Mouse (Mus musculus) frontal cortex, postnatal 25 days (tissue): ENCODE measurements around the gene Dse.
"Not testable (repeated sequence)": the region's sequence is repeated elsewhere in the genome, so short reads cannot be mapped to it uniquely, and the experiment has no call there.

Experiments used
- DNase-seq, 2 experiments: peaks; one replicate each; pipeline ENCODE4 v3.0.0; 2022; ENCODE audit warnings: low spot score in 2 of 2

The Dse gene

DNA sequence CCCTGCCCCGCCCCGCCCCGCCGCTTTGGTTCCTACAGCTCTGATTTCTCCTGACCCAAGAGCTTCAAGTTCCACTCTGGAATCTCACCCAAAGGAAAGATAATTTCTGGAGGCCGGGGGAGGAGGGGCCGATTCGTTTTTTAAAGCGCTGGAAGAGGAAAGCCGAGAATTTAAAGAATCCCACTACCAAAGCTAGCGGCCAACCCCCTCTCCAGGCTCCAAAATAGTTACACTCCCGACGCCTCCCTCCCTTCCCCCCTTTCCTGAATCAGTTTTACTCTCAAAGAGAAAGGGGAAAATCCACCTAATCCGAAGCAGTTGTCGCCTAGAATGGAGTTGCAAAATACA lies at the start of gene Dse:
Dse (minus strand) TSS at position 213 of the 348 bp plus-strand sequence.
- peak in 1 of 2 experiments; percentile 7 for DNase-seq

DNA sequence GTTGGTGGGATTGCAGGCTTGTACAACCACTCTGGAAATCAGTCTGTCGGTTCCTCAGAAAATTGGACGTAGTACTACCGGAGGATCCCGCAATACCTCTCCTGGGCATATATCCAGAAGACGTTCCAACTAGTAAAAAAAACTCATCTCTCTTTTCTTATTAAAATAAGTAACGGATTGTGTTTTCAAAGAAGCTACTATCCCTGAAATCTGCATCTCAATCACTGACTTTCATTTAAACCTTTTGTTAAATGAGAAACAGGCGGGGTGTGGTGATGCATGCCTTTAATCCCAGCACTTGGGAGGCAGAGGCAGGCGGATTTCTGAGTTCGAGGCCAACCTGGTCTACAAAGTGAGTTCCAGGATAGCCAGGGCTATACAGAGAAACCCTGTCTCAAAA lies 45.3 kb upstream of the Dse start:
- not testable (repeated sequence) for DNase-seq

DNA sequence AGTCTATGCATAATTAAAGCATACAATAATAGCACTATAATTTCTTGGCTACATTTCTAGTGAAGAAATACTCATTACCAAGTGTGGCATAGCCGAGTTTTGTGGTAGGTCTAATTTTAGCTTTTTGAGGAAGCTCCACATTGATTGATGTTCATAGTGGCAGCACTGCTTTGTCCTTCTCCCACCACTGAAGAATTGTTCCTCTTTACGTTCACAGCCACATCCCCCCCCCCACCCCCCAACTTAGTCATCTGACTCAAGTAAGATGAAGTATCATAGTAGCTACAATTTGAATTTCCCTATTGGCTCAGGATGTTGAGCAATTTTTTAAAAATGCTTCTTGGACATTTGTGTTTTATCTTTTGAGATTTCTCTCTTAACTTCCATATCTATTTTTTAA lies 42.1 kb upstream of the Dse start:
- DNase-seq: no peak

DNA sequence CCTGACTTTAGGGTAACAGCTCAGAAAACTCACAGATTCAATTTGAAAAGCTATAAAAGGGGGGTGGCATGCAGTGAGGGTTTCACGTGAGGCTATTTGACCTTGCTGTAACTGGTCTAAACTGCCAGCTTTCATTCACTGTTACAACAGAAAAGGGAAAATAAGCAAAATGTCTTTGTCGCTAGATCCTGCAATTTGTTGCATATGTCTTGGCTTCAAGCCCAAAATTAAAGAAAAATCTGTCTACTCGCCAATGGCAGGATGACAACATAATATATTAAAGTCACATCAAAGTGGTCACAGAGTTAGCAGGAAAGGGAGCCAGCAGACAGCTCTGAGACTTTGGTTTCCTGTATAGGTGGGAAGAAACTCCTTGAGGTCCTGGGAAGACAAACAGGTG lies 40.2 kb upstream of the Dse start:
- no peak for DNase-seq

DNA sequence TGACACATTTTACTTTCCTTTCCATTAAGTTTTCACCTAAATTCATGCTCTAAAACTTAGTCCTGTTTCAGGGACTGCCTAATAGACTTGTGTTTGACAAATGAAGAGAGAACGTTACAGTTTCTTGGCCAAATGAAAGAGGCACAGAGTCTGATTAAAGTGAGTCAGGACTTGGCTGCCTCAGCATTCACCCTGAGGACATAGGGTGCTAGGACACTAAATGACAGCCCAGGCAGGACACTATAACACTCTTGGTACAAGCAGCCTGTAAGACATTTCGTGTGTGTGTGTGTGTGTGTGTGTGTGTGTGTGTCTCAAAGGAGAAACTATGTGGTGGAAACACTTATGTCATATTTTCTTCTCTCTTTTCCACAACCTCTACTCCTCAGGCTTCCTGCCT lies 38.6 kb upstream of the Dse start:
- DNase-seq: no peak

DNA sequence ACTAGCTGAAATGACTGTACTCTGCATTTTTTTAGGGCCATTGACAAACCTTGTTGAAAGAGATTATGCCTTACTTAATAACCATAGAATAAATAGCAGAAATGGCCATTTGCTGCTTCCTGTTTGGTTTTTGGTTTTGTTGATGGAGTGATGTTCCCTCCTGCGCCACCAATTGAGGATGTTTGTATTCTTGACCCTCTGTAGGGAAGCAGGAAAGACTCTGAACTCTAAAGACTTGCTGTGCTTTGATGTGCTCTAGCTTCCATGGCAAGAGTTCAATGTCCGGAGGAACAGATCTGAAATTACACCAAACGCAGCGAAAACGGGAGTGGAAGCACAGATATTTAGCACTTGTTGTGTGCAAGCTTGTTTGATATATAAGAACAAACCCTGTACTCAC lies 37.2 kb upstream of the Dse start:
- no peak for DNase-seq

DNA sequence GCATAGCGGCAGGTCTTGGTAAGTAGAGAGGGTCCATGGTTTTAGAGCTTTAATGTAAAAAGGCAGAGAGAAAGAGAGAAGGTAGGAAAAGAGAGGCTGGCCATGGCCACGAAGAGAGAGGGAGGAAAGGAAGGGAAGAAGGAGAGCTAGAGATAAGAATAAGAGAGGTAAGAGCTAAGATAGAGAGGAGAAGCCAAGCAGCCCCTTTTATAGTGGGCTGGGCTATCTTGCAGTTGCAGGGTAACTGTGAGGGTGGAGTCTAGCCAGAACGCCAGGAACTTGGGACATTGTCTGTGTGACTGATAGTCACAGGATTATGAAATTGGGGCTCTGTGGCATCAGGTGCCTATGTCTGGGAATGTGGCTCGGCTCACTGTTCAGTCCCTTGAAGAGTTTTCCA lies 31.0 kb upstream of the Dse start:
- no peak for DNase-seq

DNA sequence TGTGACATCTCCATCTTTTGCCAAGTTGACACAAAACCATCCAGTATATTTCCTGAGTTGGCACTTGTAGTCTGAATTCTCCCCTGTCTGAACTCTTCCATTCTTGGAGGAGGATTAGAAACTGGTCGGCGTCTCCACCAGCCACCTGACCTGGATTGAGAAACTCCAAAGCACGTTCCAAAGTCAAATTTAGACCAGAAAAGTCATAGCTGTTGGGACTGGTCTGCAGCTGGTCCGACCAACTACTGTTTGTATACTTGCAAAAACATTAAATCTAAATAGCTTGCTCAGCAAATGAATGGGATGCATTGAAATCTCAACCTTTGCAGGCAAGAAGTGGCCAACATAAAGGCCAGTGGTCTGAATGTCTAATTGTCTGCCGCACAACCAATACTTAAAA lies 29.1 kb upstream of the Dse start:
- DNase-seq: no peak

DNA sequence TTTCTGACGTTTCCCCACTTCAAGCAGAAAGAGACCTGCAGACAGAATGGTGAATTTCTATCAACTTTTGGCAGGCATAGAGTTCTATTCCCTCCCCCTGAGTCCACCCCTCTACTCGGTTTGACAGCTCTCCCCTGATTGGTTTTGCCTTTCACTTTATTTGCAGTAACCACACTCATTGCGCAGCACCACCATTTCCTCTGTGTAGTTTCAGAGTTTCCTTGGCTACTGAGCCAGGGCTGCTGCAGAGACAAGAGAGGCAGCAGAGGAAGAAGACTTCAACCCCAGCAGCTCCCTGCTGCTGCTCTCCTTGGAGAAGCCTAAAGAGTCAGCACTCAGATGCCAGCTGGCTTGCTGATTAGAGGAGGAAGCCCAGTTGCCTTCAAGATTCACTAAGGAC lies 27.9 kb upstream of the Dse start:
- no peak for DNase-seq

DNA sequence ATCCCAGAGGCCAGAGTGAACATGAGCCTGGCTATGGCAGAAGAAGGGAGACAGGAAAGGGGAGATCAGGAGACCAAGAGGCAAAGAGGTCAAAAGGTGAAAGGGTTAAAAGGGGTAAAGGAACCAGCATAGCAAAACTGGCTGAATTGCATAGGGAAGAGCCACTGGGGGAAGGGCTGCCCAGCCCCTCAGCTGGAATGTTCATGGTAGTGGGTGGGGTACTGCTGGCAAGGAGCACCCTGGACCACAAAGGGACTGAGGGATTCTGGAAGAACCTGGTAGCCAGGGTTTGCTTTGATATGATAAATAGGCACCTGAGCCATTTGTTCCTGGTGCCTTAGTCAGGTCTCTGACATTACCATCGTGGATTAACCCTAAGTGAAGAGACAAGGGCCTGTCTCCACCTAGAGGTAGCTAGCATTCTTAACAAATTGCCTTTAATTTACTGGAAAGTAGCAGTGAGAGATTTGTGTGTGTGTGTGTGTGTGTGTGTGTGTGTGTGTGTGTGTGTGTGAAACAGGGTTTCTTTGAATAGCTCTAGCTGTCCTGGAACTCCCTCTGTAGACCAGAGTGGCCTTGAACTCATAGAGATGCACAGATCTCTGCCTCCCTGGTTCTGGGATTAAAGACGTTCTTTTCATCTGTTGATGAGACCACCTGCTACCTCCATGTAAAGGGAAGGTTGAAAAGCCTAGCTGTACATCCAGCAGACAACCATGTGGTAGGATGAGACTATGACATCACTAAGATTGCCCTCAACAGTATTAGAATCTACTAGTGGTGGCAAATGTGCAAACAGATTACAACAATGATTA lies 26.6 kb upstream of the Dse start:
- DNase-seq: no peak

DNA sequence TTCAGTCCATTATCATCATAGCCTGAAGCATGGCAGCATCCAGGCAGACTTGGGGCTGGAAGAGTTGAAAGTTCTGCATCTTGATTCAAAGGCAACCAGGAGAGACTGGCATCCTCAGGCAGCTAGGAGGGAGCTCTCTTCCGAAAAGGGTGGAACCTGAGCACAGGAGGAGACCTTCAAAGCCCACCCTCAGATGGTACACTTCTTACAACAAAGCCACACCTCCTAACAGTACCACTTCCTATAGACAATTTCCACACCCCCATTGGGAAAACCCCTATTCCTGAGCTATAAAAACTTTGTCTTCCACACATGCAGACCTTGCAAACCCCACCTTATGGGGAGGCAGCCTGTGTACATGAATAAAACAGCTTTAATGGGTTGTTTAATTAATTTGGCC lies 25.9 kb upstream of the Dse start:
- no peak for DNase-seq

DNA sequence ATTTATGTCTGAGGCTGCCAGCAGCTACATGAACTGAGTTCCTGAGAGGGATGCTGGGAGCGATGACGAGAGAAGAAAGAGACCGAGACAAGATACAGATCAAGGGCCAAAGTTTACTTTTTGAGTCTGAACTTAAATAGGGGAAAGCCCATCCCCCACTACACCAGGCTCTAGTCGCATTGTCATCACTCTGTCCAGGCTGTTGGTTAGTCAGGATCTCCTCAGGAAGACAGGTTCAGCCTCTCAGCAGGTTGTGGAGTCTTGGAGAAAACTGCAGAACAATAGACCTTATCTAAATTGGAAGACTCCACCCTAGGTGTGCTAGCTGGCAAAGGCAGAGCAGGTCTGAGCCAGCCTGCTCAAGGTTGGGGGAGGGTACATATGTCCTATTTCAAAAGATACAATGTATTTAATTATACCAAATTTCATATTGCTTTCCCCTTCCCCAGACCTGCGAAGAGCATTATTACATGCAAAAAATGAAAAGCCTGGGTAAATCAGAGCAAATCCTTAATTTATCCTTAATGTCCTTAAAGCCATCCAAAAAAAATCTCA lies 22.7 kb upstream of the Dse start:
- no peak for DNase-seq

DNA sequence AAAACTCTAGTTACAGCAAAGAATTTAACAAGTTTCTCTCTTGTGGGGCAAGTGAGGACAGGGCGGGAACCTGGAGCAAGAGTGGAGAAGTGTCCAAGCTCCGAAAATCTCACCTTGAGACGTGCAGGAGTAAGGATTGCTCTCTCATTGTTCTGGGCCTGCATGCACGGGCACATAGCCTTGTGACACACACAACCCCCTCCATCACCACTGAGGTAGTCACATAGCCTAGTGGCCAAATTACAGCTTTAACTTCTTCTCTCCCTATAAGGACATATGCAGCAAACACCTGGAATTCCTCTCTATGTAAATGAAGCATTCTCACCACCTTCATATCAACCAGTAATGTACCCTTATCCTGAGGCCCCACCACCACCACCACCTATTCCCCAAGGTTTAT lies 22.0 kb upstream of the Dse start:
- DNase-seq: no peak

DNA sequence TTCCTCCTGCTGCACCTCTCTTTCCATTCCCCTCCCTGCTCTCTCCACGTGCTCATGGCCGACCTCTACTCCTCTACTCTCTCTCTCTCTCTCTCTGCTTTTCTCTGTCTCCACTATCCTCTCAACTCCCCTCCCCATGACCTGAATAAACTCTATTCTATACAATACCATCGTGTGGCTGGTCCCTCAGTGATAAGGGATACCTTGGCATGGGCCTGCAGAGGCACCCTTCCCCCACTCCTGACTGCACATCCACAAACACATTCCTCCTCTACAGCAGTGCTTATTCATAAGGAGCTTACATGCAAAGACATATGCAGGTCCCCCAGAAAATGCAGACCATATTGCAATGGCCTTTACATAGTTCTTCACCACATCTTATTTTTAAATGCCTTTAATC lies 16.1 kb upstream of the Dse start:
- DNase-seq: no peak

DNA sequence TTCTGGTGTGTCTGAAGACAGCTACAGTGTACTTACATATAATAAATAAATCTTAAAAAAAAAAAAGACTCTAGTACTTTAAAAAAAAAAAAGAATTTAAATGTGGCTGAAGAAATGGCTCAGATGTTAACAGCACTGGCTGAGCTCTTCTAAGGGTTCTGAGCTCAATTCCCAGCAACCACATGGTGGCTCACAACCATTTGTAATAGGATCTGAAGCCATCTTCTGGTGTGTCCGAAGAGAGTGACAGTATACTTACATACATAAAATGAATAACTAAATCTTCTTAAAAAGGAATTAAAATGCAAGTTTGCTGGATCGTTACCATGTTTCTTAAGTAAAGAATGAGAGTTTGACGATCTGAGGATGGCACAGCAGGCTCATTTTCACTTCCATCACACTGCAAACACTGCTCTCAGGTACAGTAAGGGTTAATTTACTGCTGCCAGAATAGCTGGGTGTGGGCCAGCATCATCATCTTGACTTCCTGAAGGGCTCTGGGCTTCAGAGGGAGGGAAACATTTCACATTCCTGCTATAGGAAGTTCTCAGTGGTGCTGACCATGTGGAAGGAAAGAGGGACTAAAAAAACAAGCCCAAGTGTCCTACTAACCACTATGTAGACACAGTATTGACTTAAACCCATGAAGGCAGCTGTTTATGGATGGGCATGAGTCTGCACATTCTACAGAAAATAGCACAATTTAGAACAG lies 14.6 kb upstream of the Dse start:
- no peak for DNase-seq

DNA sequence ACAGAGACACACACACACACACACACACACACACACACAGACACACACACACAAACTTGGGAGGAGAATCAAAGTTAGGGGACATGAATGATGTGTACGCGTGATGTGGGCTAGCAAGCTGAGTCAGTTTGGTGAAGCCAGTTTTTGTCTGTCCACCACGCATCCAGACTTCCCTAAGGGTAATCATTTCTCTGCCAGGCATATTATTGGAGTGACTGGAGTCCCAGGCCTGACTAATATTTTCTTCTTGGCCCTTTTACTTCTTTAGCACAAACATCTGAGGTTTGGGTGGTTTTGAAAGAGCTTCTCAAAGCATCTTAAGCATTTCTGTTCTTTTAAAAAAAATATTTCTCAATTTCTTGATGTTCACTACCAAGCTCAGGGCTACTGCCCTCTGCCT lies 10.7 kb upstream of the Dse start:
- DNase-seq: no peak

DNA sequence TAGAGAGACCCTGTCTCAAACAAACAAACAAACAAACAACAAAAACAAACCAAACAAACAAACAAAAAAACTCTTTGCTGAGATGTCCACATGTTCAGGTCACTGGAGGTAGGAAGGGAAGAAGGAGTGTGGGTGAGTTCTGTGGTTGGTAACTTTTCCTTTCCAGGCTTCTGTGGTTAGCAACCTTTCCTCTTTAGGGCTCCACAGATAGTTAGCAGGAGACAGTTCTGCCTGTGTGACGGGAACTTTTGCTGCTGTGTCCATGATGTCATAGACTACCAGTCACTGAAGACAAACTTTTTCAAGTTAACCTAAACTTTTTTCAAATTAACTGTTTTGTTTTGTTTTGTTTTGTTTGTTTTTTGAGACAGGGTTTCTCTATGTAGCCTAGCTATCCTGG lies 8.2 kb upstream of the Dse start:
- no peak for DNase-seq

DNA sequence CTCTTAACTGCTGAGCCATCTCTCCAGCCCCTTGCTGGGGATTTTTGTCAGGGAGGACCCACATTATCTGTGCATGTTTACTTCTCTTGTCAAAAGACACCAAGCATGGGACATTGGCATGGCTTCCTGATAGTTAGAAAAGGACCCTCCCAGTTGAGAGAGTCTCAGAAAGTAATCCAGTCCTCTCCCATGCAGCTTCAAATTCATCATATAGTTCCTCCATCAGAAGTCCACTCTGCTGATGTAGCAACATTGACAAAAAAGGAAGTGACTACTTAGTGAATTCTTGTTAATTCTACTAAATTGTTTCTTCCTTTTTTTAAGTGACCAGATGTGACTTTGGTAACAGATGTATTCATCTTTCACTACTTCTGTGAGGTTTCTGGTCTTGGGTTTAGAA lies 2.4 kb upstream of the Dse start:
- DNase-seq: no peak

DNA sequence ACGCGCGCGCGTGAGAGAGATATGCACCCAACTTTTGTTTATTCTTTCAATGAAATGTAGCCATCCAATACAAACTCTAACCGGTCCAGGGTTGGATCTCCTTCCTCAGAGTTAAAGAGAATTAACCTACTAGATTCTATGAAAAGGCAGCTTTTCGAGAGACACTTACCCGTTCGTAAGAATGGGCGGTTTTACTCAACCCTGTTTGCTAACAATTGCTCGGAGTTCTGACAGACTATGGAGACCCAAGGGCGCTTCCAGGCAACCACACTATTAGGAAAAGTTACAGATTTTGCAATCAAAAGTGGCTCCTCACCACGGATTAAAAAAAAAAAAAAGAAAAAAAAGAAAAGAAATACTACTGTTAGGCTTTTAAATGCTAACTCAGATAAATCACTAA lies 516 bp upstream of the Dse start:
- no peak for DNase-seq

DNA sequence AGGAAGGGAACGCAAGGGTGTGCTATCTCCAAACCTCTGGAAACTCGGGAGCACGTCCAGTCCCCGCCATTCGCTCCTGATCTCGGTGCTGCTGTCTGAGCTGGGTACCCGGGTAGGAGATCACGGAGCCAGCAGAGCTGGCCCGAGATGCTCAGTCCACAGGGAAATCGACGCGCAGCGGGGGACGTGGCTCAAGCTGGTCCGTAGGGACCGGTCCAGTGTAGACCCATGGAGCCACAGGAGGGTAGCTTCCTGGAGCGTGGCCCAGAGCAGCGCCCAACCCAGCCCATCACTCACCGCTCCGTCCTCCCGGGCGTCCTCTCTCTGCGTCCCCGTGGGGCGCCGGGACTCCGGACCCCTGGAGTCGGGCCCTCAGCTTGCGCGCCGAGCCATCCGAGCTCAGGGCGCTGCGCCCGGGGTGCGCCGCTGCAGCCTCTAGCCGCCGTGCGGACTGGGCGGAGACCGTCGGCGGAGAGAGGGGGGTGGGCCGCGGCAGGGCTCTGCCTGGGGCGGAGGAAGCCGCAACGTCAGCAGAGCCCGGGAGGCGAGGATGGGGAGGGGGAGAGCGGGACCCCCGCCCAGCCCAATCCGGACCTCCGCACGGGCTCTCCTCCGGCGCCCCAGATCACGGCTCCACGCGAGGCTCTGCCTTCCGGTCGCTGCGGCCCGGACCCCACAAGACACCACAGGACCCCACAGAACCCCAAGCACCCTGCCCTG lies 572 bp downstream of the Dse start:
- peak; percentile 14 to 17 for DNase-seq

DNA sequence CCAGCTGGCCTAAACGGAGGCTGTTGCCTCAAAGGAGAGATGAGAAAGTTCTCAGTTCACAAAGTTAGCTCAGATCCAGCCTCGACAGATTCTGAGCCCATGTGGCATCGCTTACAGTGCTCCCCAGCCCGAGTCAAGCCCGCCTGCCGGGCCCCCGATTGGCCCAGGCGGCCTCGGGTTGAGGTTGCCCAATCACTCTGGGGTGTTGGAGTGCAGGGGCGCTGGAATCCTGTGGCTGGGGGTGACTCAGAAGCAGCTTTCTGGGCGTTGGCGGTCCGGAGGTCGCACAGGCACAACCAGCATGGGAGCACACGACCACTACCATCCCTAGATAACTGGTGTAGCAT lies 1.1 kb downstream of the Dse start:
- DNase-seq: no peak

DNA sequence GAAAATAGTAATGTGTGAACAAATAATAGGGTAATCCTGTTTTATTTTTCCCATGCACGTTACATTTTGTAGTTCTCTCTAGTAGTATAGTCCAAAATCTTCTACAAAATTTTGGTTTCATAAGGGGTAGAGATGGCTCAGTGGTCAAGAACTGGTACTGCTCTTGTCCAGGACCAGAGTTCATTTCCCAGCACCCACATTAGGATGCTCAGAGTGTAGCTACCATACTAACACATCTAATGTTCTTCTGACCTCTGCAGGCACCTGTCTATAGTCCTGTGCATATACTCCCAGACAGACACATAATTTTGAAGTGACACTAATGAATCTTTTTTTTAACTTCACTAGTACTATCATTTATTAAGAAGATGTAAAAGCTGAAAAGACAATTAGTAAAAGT lies 1.7 kb downstream of the Dse start:
- DNase-seq: no peak

DNA sequence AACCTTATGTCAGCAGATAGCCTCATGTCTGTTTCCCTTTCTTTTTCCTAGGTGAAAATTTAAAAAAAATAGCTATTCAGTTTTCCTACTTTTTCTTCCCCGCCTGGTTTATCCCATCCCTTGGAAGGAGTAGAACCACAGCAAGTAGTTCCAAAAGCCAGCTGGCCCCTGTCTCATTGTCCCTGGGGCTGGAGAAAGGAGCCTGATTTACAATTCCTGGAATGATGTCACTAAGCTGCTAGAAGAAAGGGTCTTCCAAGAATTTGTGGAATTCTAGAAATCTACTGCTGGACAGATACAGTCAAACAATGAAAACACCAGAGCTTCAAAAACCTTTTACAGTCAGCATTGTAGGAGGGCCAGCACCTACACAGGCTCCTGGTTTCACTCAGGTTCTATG lies 6.8 kb downstream of the Dse start:
- DNase-seq: no peak
